In genomic region chr13:9066107-9066506, GRCm38 (mm10) we compare ENCODE assay signal across 15 mouse cellular contexts. TPM values are rescaled to one million over a fixed set of nuclear protein-coding genes. Genes with fewer than 3 reads are reported as not detected.
DNase-seq lines count a peak whose midpoint lies in the region.
"Had no signal": no experiment of that assay in that cellular context is flagged by ENCODE, and none has a peak within 500 bp of the region (broad histone marks: within the 10 kb centered on the region; RNA-seq: fewer than 3 reads in every experiment).

No protein-coding gene starts in this region.

- DNase-seq in embryo, embryonic 10.5 days (ENCODE audit: low spot score), result peak; percentile 3
- DNase-seq in embryo, embryonic 9.5 days (ENCODE audit: extremely low spot score), result no peak
- peak; percentile 11 for DNase-seq in retina, postnatal 1 day
- DNase-seq in retina, embryonic 14.5 days (ENCODE audit: low spot score), result no peak
- peak; percentile 65 to 79 for DNase-seq in left cerebral cortex, postnatal 14 days (ENCODE audit: low spot score in 2 of 2)
- peak; percentile 23 to 66 for DNase-seq in right cerebral cortex, postnatal 36 days (ENCODE audit: low spot score in 2 of 2)
- DNase-seq in adrenal gland, adult 18-20 months (ENCODE audit: low spot score in 2 of 2), result no peak
- no peak for DNase-seq in spleen, postnatal 36 days (ENCODE audit: low spot score in 2 of 2)
- DNase-seq: adrenal gland, postnatal 25 days; cerebellum, postnatal 36 days; gastrocnemius, postnatal 25 days; kidney, adult 2 months; kidney, postnatal 36 days; spleen, adult 18-20 months; thymus, postnatal 36 days had no signal

- intact Hi-C loops in left cerebral cortex, postnatal 14 days (cut with DNase I), result no loop called here

RNA-seq across cellular contexts. Expression of gene Larp4b, which starts 27.6 kb away (rescaled TPM):
- total RNA-seq in left cerebral cortex, postnatal 14 days (2021), result 10 to 100 TPM; 88.9 to 91.0 TPM
- total RNA-seq in adrenal gland, adult 18-20 months (2021), result 10 to 100 TPM; 60.5 to 70.0 TPM

Comparison
In these comparisons a context has a peak if more than half of its experiments do, and no peak if none do; other contexts are left out.
1. DNase-seq: peak in embryo, embryonic 10.5 days (single experiment), retina, postnatal 1 day (single experiment), left cerebral cortex, postnatal 14 days (2 of 2) and right cerebral cortex, postnatal 36 days (2 of 2); none in embryo, embryonic 9.5 days (single experiment), retina, embryonic 14.5 days (single experiment), adrenal gland, adult 18-20 months (0 of 2) and spleen, postnatal 36 days (0 of 2).